Mouse (Mus musculus) hindbrain, postnatal 0 days (tissue): ENCODE measurements at regions not wholly inside any gene's neighbourhood (a gene's known extent, or its start where the extent isn't known, plus 50 kb on each side); places are given as distances from the start of the nearest gene placed in this dataset.
A peak's percentile ranks its signal among the peaks of the same experiment; 100 is the strongest.

Source experiments
- ATAC-seq: fragments of 200-750 bp; cut with Nextera tagmentation; 2 replicates; pipeline ENCODE4 v1.8.0; 2017; ENCODE audit warnings: mild to moderate bottlenecking, moderate TSS enrichment, moderate library complexity
- DNase-seq: peaks from one replicate; pipeline ENCODE4 v3.0.0-alpha.2; 2015; ENCODE audit warnings: low spot score
- H3K27ac ChIP-seq: fragments of 300-500 bp; sonication (generic); 2 replicates; pipeline ENCODE4 v1.5.1; 2014; ENCODE audit warnings: mild to moderate bottlenecking
- H3K27me3 ChIP-seq: fragments of 300-500 bp; sonication (generic); 2 replicates; pipeline ENCODE4 v1.6.1; 2014; ENCODE audit warnings: low read length, mixed read lengths; ENCODE audit not compliant: insufficient read depth
- H3K36me3 ChIP-seq: fragments of 300-500 bp; sonication (generic); 2 replicates; pipeline ENCODE4 v1.6.1; 2014; ENCODE audit warnings: low read length, mixed read lengths; ENCODE audit not compliant: insufficient read depth
- H3K4me1 ChIP-seq: fragments of 300-500 bp; sonication (generic); 2 replicates; pipeline ENCODE4 v1.6.1; 2014; ENCODE audit warnings: antibody characterized with exemption, low read length, mixed read lengths; ENCODE audit not compliant: insufficient read depth
- H3K4me2 ChIP-seq: fragments of 300-500 bp; sonication (generic); 2 replicates; pipeline ENCODE4 v1.6.1; 2014; ENCODE audit warnings: low read depth, mild to moderate bottlenecking, low read length, moderate library complexity, mixed read lengths
- H3K4me3 ChIP-seq: fragments of 300-500 bp; sonication (generic); 2 replicates; pipeline ENCODE4 v1.5.1; 2014; ENCODE audit warnings: low read length
- H3K9ac ChIP-seq: fragments of 300-500 bp; sonication (generic); replicated peaks from 2 replicates; pipeline ENCODE4 v1.6.1; 2014; ENCODE audit warnings: mild to moderate bottlenecking, low read length, moderate library complexity, mixed read lengths
- H3K9me3 ChIP-seq: fragments of 300-500 bp; sonication (generic); 2 replicates; pipeline ENCODE4 v1.6.1; 2016; ENCODE audit warnings: low read length, mixed read lengths
- CTCF ChIP-seq: IDR thresholded peaks from 2 replicates; pipeline ENCODE4 v1.5.1; 2016; ENCODE audit warnings: antibody characterized with exemption, control low read depth, low read depth
- WGBS: fragments of 180-500 bp; shearing (Covaris S2); extraction: QIAGEN DNeasy Blood & Tissue Kit; methylation state at CpG from one replicate; pipeline ENCODE4 v1.1.7; 2014; 5-methylcytosine and 5-hydroxymethylcytosine counted together

GRCm38 (mm10) chr13:89394717-89395344, 144.8 kb upstream of the Hapln1 start:
- DNase-seq (peak; percentile 3), ATAC-seq (no peak)
- Histone ChIP-seq H3K36me3 (no peaks in the 10 kb centered on the region), H3K9ac (no peak overlapping the region), H3K27me3 (no peaks in the 10 kb centered on the region), H3K27ac (no peak overlapping the region), H3K4me3 (no peak overlapping the region), H3K9me3 (no peaks in the 10 kb centered on the region), H3K4me1 (no peaks in the 10 kb centered on the region), H3K4me2 (no peak overlapping the region)
- no peak for TF ChIP-seq CTCF
- 46% methylated on average over 5 of the region's 5 CpGs for WGBS

- Histone ChIP-seq H3K9ac (no peak overlapping the region), H3K36me3 (no peaks in the 10 kb centered on the region), H3K4me1 (no peaks in the 10 kb centered on the region), H3K4me2 (no peak overlapping the region), H3K4me3 (no peak overlapping the region), H3K27me3 (no peaks in the 10 kb centered on the region), H3K9me3 (no peaks in the 10 kb centered on the region), H3K27ac (no peak overlapping the region)
- no peak for TF ChIP-seq CTCF
- 74% methylated on average over 3 of the region's 3 CpGs for WGBS
- ATAC-seq (no peak), DNase-seq (no peak)
These were observed 143.7 kb upstream of the Hapln1 start for GRCm38 (mm10) chr13:89395851-89396250.

- H3K4me3 ChIP-seq = no peak overlapping the region
- no peak for TF ChIP-seq CTCF
- H3K36me3 ChIP-seq = no peaks in the 10 kb centered on the region
- H3K9ac ChIP-seq = no peak overlapping the region
- ATAC-seq (no peak), DNase-seq (no peak)
- no peaks in the 10 kb centered on the region for H3K27me3 ChIP-seq
- no peak overlapping the region for H3K4me2 ChIP-seq
- no peak overlapping the region for H3K27ac ChIP-seq
- no peaks in the 10 kb centered on the region for H3K9me3 ChIP-seq
- WGBS = 82% methylated on average over 5 of the region's 5 CpGs
- no peaks in the 10 kb centered on the region for H3K4me1 ChIP-seq
These were observed 138.4 kb upstream of the Hapln1 start for GRCm38 (mm10) chr13:89401084-89401671.

- no peaks in the 10 kb centered on the region for H3K36me3 ChIP-seq
- WGBS = 82% methylated on average over 2 of the region's 2 CpGs
- H3K4me3 ChIP-seq = no peak overlapping the region
- no peaks in the 10 kb centered on the region for H3K4me1 ChIP-seq
- H3K9ac ChIP-seq = no peak overlapping the region
- no peaks in the 10 kb centered on the region for H3K9me3 ChIP-seq
- no peak overlapping the region for H3K27ac ChIP-seq
- TF ChIP-seq CTCF = no peak
- ATAC-seq (no peak), DNase-seq (no peak)
- no peaks in the 10 kb centered on the region for H3K27me3 ChIP-seq
- no peak overlapping the region for H3K4me2 ChIP-seq
These were observed 129.1 kb upstream of the Hapln1 start for GRCm38 (mm10) chr13:89410504-89410903.

GRCm38 (mm10) chr13:89412768-89413487, 126.7 kb upstream of the Hapln1 start:
- Histone ChIP-seq H3K27me3 (no peaks in the 10 kb centered on the region), H3K36me3 (no peaks in the 10 kb centered on the region), H3K4me2 (no peak overlapping the region), H3K4me3 (no peak overlapping the region), H3K27ac (no peak overlapping the region), H3K4me1 (no peaks in the 10 kb centered on the region), H3K9me3 (no peaks in the 10 kb centered on the region), H3K9ac (no peak overlapping the region)
- TF ChIP-seq CTCF = no peak
- peak; percentile 60 for DNase-seq
- 65% methylated on average over 1 of the region's 1 CpGs for WGBS
- ATAC-seq = no peak

GRCm38 (mm10) chr13:89418804-89419203, 120.8 kb upstream of the Hapln1 start:
- no peak for DNase-seq
- Histone ChIP-seq H3K27me3 (no peaks in the 10 kb centered on the region), H3K4me1 (no peaks in the 10 kb centered on the region), H3K9ac (no peak overlapping the region), H3K4me2 (no peak overlapping the region), H3K27ac (no peak overlapping the region), H3K4me3 (no peak overlapping the region), H3K36me3 (no peaks in the 10 kb centered on the region), H3K9me3 (no peaks in the 10 kb centered on the region)
- no peak for ATAC-seq
- 92% methylated on average over 3 of the region's 3 CpGs for WGBS
- no peak for TF ChIP-seq CTCF

- Histone ChIP-seq H3K4me2 (no peak overlapping the region), H3K4me3 (no peak overlapping the region), H3K27me3 (no peaks in the 10 kb centered on the region), H3K27ac (no peak overlapping the region), H3K4me1 (no peaks in the 10 kb centered on the region), H3K36me3 (no peaks in the 10 kb centered on the region), H3K9ac (no peak overlapping the region), H3K9me3 (no peaks in the 10 kb centered on the region)
- DNase-seq (no peak), ATAC-seq (no peak)
- TF ChIP-seq CTCF = no peak
These were observed 117.8 kb upstream of the Hapln1 start for GRCm38 (mm10) chr13:89421833-89422232.
